Mouse (Mus musculus) bone marrow macrophage, adult 2 months (primary cell): Measurements from ENCODE around the gene Fdxr.

Experiments
- CTCF ChIP-seq: IDR thresholded peaks from 2 replicates; pipeline ENCODE4 v1.5.1; 2012; ENCODE audit warnings: low read depth, mild to moderate bottlenecking, low read length, moderate library complexity
- POLR2A ChIP-seq: IDR thresholded peaks from 2 replicates; pipeline ENCODE4 v1.6.1; 2012; ENCODE audit warnings: mild to moderate bottlenecking, low read depth, low read length, borderline replicate concordance

DNA sequence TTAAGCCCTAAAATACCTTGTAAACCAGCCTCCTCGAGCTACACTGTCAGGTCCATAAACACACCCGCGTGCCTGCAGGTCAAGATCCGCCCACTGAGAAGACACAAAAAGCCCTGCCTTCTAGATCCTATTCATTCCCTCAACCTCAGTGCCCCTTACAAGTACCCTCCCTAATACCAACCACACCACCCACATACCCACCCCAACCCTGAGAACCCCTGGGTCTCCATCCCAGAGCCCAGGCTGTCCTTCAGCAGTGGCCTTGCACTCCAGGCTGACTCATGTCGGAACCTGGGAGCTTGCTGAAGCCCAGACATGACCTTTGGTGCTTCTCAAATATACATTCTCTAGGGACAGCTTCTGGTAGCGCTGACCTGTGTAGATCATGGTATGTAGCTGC is 2.1 kb downstream of the Fdxr start:
- TF ChIP-seq POLR2A (no peak), CTCF (no peak)
